Mouse (Mus musculus) kidney, postnatal 0 days (tissue): ENCODE measurements around the gene Gemin2. TPM values are rescaled to one million over a fixed set of nuclear protein-coding genes. Genes with fewer than 3 reads are reported as not detected.

Source experiments
- ATAC-seq: fragments of 200-750 bp; cut with Nextera tagmentation; replicated peaks from 2 replicates; pipeline ENCODE4 v1.8.0; 2017; ENCODE audit warnings: low read depth, moderate number of reproducible peaks, moderate TSS enrichment, moderate library complexity; ENCODE audit not compliant: low FRiP score
- DNase-seq: peaks from one replicate; pipeline ENCODE4 v3.0.0-alpha.2; 2016; ENCODE audit warnings: low spot score
- H3K27ac ChIP-seq: fragments of 300-500 bp; sonication (generic); 2 replicates; pipeline ENCODE4 v1.5.1; 2014; ENCODE audit warnings: mild to moderate bottlenecking
- H3K27me3 ChIP-seq: fragments of 300-500 bp; sonication (generic); 2 replicates; pipeline ENCODE4 v1.6.1; 2014; ENCODE audit warnings: low read length, mixed read lengths; ENCODE audit not compliant: insufficient read depth
- H3K36me3 ChIP-seq: fragments of 300-500 bp; sonication (generic); 2 replicates; pipeline ENCODE4 v1.6.1; 2014; ENCODE audit warnings: low read length, mixed read lengths; ENCODE audit not compliant: insufficient read depth
- H3K4me1 ChIP-seq: fragments of 300-500 bp; sonication (generic); replicated peaks from 2 replicates; pipeline ENCODE4 v1.6.1; 2014; ENCODE audit warnings: antibody characterized with exemption, low read length, mixed read lengths; ENCODE audit not compliant: insufficient read depth
- H3K4me2 ChIP-seq: fragments of 300-500 bp; sonication (generic); 2 replicates; pipeline ENCODE4 v1.6.1; 2014; ENCODE audit warnings: mild to moderate bottlenecking, low read length, moderate library complexity, mixed read lengths
- H3K4me3 ChIP-seq: fragments of 300-500 bp; sonication (generic); replicated peaks from 2 replicates; pipeline ENCODE4 v1.5.1; 2014; ENCODE audit warnings: low read depth, low read length
- H3K9ac ChIP-seq: fragments of 300-500 bp; sonication (generic); 2 replicates; pipeline ENCODE4 v1.6.1; 2014; ENCODE audit warnings: low read depth, low read length
- H3K9me3 ChIP-seq: fragments of 300-500 bp; sonication (generic); replicated peaks from 2 replicates; pipeline ENCODE4 v1.6.1; 2016; ENCODE audit warnings: low read length, inconsistent platforms, mixed read lengths
- CTCF ChIP-seq: IDR thresholded peaks from 2 replicates; pipeline ENCODE4 v1.5.1; 2016; ENCODE audit warnings: antibody characterized with exemption, low read depth, mild to moderate bottlenecking, moderate library complexity
- WGBS: fragments of 180-500 bp; shearing (Covaris S2); extraction: QIAGEN DNeasy Blood & Tissue Kit; methylation state at CpG from one replicate; pipeline ENCODE4 v1.1.7; 2014; 5-methylcytosine and 5-hydroxymethylcytosine counted together
- polyA plus RNA-seq: library from polyadenylated mRNA; unstranded; fragments of >200 nt; fragmentation: Nextera tagmentation; extraction: Ambion mirVana; gene quantifications from 2 replicates; pipeline ENCODE4 v1.2.1, GENCODE M21; 2015

The Gemin2 gene
- polyA plus RNA-seq, 1 experiment from 2014 or later, result 20.1 TPM

GRCm38 (mm10) chr12:59074052-59074451 is 60.9 kb downstream of the Gemin2 start:
- H3K4me3 ChIP-seq, result no peak overlapping the region
- no peak for TF ChIP-seq CTCF
- H3K9me3 ChIP-seq, result no peaks in the 10 kb centered on the region
- H3K4me2 ChIP-seq, result no peak overlapping the region
- 91% methylated on average over 3 of the region's 3 CpGs for WGBS
- DNase-seq (no peak), ATAC-seq (no peak)
- no peaks in the 10 kb centered on the region for H3K4me1 ChIP-seq
- H3K36me3 ChIP-seq, result peaks cover 35% of the 10 kb centered on the region
- no peaks in the 10 kb centered on the region for H3K27me3 ChIP-seq
- H3K9ac ChIP-seq, result no peak overlapping the region
- no peak overlapping the region for H3K27ac ChIP-seq

- Histone ChIP-seq H3K4me2 (no peak overlapping the region), H3K9me3 (no peaks in the 10 kb centered on the region), H3K9ac (no peak overlapping the region), H3K27me3 (no peaks in the 10 kb centered on the region), H3K27ac (no peak overlapping the region), H3K4me3 (no peak overlapping the region), H3K4me1 (no peaks in the 10 kb centered on the region), H3K36me3 (peaks cover 13% of the 10 kb centered on the region)
- DNase-seq (no peak), ATAC-seq (no peak)
- WGBS, result 91% methylated on average over 3 of the region's 3 CpGs
- TF ChIP-seq CTCF, result no peak
These were observed 63.8 kb downstream of the Gemin2 start for GRCm38 (mm10) chr12:59076996-59077395.

- WGBS, result 93% methylated on average over 3 of the region's 3 CpGs
- H3K9ac ChIP-seq, result no peak overlapping the region
- H3K9me3 ChIP-seq, result no peaks in the 10 kb centered on the region
- H3K27ac ChIP-seq, result no peak overlapping the region
- DNase-seq, result no peak
- no peak for ATAC-seq
- H3K27me3 ChIP-seq, result no peaks in the 10 kb centered on the region
- H3K36me3 ChIP-seq, result 0 out of 2 replicates have a peak, but pooled peaks cover 6% of the 10 kb centered on the region
- H3K4me2 ChIP-seq, result no peak overlapping the region
- H3K4me1 ChIP-seq, result no peaks in the 10 kb centered on the region
- TF ChIP-seq CTCF, result no peak
- H3K4me3 ChIP-seq, result no peak overlapping the region
These were observed 64.7 kb downstream of the Gemin2 start for GRCm38 (mm10) chr12:59077883-59078282.

Other genes starting within 250 kb of the Gemin2 start
- gene Sec23a, start 1.4 kb upstream of the Gemin2 start, polyA plus RNA-seq, result 49.5 and 56.9 TPM in 2 replicates
- 105 and 117 TPM in 2 replicates for gene Trappc6b, start 48.1 kb downstream of the Gemin2 start, polyA plus RNA-seq
- gene Pnn, start 53.5 kb downstream of the Gemin2 start, polyA plus RNA-seq, result 64.6 and 67.3 TPM in 2 replicates
- gene Mia2, start 82.4 kb downstream of the Gemin2 start, polyA plus RNA-seq, result 85.5 and 91.6 TPM in 2 replicates
- 9.1 and 12.7 TPM in 2 replicates for gene Fbxo33, start 206.3 kb downstream of the Gemin2 start, polyA plus RNA-seq